Mouse (Mus musculus) bone marrow macrophage, adult 2 months (primary cell): ENCODE results near the gene Rasd1.

Experiments
- CTCF ChIP-seq: IDR thresholded peaks from 2 replicates; pipeline ENCODE4 v1.5.1; 2012; ENCODE audit warnings: low read depth, mild to moderate bottlenecking, low read length, moderate library complexity
- POLR2A ChIP-seq: IDR thresholded peaks from 2 replicates; pipeline ENCODE4 v1.6.1; 2012; ENCODE audit warnings: mild to moderate bottlenecking, low read depth, low read length, borderline replicate concordance

DNA sequence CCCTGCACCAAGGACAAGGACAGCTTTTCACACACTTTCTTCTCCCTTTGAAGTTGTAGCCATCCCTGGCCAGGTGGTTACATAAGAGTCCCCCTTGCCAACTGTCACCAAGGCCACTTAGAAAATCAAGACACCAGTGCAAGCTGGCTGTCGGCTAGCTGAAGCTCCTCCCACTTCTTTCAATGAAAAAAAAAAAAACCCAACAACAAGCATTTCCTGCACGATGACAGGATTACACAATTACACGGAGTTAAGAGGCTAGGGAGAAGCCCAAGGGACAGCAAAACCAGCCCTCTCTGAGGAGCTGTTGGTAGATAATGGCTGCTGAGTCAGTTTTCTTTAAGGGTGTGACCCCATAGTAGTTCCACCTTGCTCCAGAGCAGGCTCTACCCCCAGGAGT lies 23.4 kb downstream of the Rasd1 start:
- TF ChIP-seq POLR2A (no peak), CTCF (no peak)
